Mouse (Mus musculus) brain, adult 2 months (tissue): ENCODE results near the gene Schip1.

ENCODE experiments used
- DNase-seq: peaks from one replicate; pipeline ENCODE4 v3.0.0; 2011; ENCODE audit warnings: low read depth, low spot score

Gene Schip1

GRCm38 (mm10) chr3:68662386-68662785, 597.8 kb downstream of the Schip1 start:
- DNase-seq: no peak

GRCm38 (mm10) chr3:68664337-68664736, 599.7 kb downstream of the Schip1 start:
- no peak for DNase-seq

GRCm38 (mm10) chr3:68666377-68666776, 601.8 kb downstream of the Schip1 start:
- peak; percentile 18 for DNase-seq

- no peak for DNase-seq
Observed at GRCm38 (mm10) chr3:68667852-68668251, 603.2 kb downstream of the Schip1 start.

- peak; percentile 33 for DNase-seq
Observed at GRCm38 (mm10) chr3:68669418-68669974, 604.9 kb downstream of the Schip1 start.

- DNase-seq: no peak
Observed at GRCm38 (mm10) chr3:68674721-68675120, 610.1 kb downstream of the Schip1 start.

GRCm38 (mm10) chr3:68675216-68675835, 610.7 kb downstream of the Schip1 start:
- peak; percentile 79 for DNase-seq
